Mouse (Mus musculus) stomach, postnatal 0 days (tissue): ENCODE measurements at regions not wholly inside any gene's neighbourhood (a gene's known extent, or its start where the extent isn't known, plus 50 kb on each side); places are given as distances from the start of the nearest gene placed in this dataset.

ENCODE experiments used
- CTCF ChIP-seq: IDR thresholded peaks from 2 replicates; pipeline ENCODE4 v1.5.1; 2016; ENCODE audit warnings: antibody characterized with exemption, low read depth, mild to moderate bottlenecking, moderate library complexity
- EP300 ChIP-seq: optimal IDR thresholded peaks from 2 replicates; pipeline ENCODE3; 2016; ENCODE audit warnings: antibody characterized with exemption

DNA sequence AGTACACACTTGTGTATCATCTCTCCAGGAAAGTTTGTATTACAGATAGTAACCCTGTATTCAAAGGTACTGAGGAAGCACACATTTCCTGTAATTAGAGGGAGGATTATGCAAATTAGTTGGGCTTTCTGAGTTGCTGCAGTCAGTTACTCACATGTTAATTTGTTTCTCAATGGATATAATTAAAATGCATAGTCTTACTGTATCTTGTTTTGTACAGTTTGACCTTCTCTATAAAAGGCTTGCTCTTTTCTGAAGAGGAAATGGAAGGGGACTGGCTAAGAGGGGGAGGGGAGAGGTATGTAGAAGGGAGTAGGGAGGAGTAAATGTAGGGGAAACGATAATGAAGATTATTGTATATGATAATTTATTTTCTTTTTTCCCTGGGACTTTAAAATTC, 1345.5 kb upstream of the Adam24 start:
- TF ChIP-seq CTCF (no peak), EP300 (no peak)
